Mouse (Mus musculus): Measurements from ENCODE around the gene Psmd8.
"Not testable (repeated sequence)": the region's sequence is repeated elsewhere in the genome, so short reads cannot be mapped to it uniquely, and the experiment has no call there.

- TF ChIP-seq CTCF (IDR thresholded peaks at IDR 0.05; ENCODE audit: borderline replicate concordance, control insufficient read depth, extremely low read depth, insufficient read depth, low read length, poor library complexity); POLR2A (IDR thresholded peaks at IDR 0.05; ENCODE audit: control insufficient read depth, extremely low read depth, insufficient read depth, low read length, poor library complexity): not testable (repeated sequence)
Measured at GRCm38 (mm10) chr7:29211013-29211412, 30.5 kb upstream of the Psmd8 start.

Data from thymus, adult 2 months (tissue).